Mouse (Mus musculus): ENCODE measurements around the gene Lrg1. TPM values are rescaled to one million over a fixed set of nuclear protein-coding genes. Genes with fewer than 3 reads are reported as not detected.

Lrg1 gene
- polyA plus RNA-seq, 1 experiment from 2014 or later, result not detected

GRCm38 (mm10) chr17:56098711-56099572 lies 22.9 kb downstream of the Lrg1 start:
- Histone ChIP-seq H3K9me3 (replicated peaks; ENCODE audit: control insufficient read depth, low read length) (no peaks in the 10 kb centered on the region), H3K9ac (ENCODE audit: low read length) (no peak overlapping the region), H3K4me3 (ENCODE audit: low read depth, low read length) (no peak overlapping the region), H3K27ac (ENCODE audit: low read depth, low read length) (no peak overlapping the region), H3K4me2 (ENCODE audit: low read length) (no peak overlapping the region), H3K4me1 (ENCODE audit: control insufficient read depth, insufficient read depth, low read length) (no peaks in the 10 kb centered on the region), H3K36me3 (ENCODE audit: control insufficient read depth, insufficient read depth, low read length) (peaks cover 95% of the 10 kb centered on the region), H3K27me3 (replicated peaks; ENCODE audit: control insufficient read depth, insufficient read depth, low read length) (no peaks in the 10 kb centered on the region)
- WGBS, result 90% methylated on average over 15 of the region's 15 CpGs
- ATAC-seq (no peak), DNase-seq (ENCODE audit: low spot score) (no peak)

GRCm38 (mm10) chr17:56098180-56098579 lies 23.6 kb downstream of the Lrg1 start:
- Histone ChIP-seq H3K4me3 (ENCODE audit: low read depth, low read length) (no peak overlapping the region), H3K27ac (ENCODE audit: low read depth, low read length) (no peak overlapping the region), H3K4me2 (ENCODE audit: low read length) (no peak overlapping the region), H3K9me3 (replicated peaks; ENCODE audit: control insufficient read depth, low read length) (no peaks in the 10 kb centered on the region), H3K9ac (ENCODE audit: low read length) (no peak overlapping the region), H3K36me3 (ENCODE audit: control insufficient read depth, insufficient read depth, low read length) (peaks cover 94% of the 10 kb centered on the region), H3K27me3 (replicated peaks; ENCODE audit: control insufficient read depth, insufficient read depth, low read length) (no peaks in the 10 kb centered on the region), H3K4me1 (ENCODE audit: control insufficient read depth, insufficient read depth, low read length) (no peaks in the 10 kb centered on the region)
- ATAC-seq (no peak), DNase-seq (ENCODE audit: low spot score) (no peak)
- WGBS, result 89% methylated on average over 8 of the region's 8 CpGs

- no peaks in the 10 kb centered on the region for H3K9me3 ChIP-seq (replicated peaks; ENCODE audit: control insufficient read depth, low read length)
- DNase-seq (ENCODE audit: low spot score), result no peak
Measured at GRCm38 (mm10) chr17:56096883-56097282, 24.9 kb downstream of the Lrg1 start.

GRCm38 (mm10) chr17:56092794-56093193 lies 29.0 kb downstream of the Lrg1 start:
- DNase-seq (ENCODE audit: low spot score), result no peak
- peaks cover 65% of the 10 kb centered on the region for H3K36me3 ChIP-seq (ENCODE audit: control insufficient read depth, insufficient read depth, low read length)

More at GRCm38 (mm10) chr17:56096883-56097282, 24.9 kb downstream of the Lrg1 start:
- peaks cover 88% of the 10 kb centered on the region for H3K36me3 ChIP-seq (ENCODE audit: control insufficient read depth, insufficient read depth, low read length)
- H3K9ac ChIP-seq (ENCODE audit: low read length), result no peak overlapping the region
- no peak overlapping the region for H3K4me3 ChIP-seq (ENCODE audit: low read depth, low read length)
- no peak overlapping the region for H3K27ac ChIP-seq (ENCODE audit: low read depth, low read length)
- 92% methylated on average over 12 of the region's 12 CpGs for WGBS
- H3K27me3 ChIP-seq (replicated peaks; ENCODE audit: control insufficient read depth, insufficient read depth, low read length), result no peaks in the 10 kb centered on the region
- no peak for ATAC-seq
- H3K4me1 ChIP-seq (ENCODE audit: control insufficient read depth, insufficient read depth, low read length), result no peaks in the 10 kb centered on the region
- H3K4me2 ChIP-seq (ENCODE audit: low read length), result no peak overlapping the region

GRCm38 (mm10) chr17:56092312-56092711 lies 29.5 kb downstream of the Lrg1 start:
- ATAC-seq, result no peak
- peaks cover 61% of the 10 kb centered on the region for H3K36me3 ChIP-seq (ENCODE audit: control insufficient read depth, insufficient read depth, low read length)
- no peak overlapping the region for H3K4me3 ChIP-seq (ENCODE audit: low read depth, low read length)
- H3K4me2 ChIP-seq (ENCODE audit: low read length), result no peak overlapping the region
- no peaks in the 10 kb centered on the region for H3K27me3 ChIP-seq (replicated peaks; ENCODE audit: control insufficient read depth, insufficient read depth, low read length)
- no peaks in the 10 kb centered on the region for H3K4me1 ChIP-seq (ENCODE audit: control insufficient read depth, insufficient read depth, low read length)
- H3K9ac ChIP-seq (ENCODE audit: low read length), result no peak overlapping the region
- DNase-seq (ENCODE audit: low spot score), result no peak
- H3K9me3 ChIP-seq (replicated peaks; ENCODE audit: control insufficient read depth, low read length), result no peaks in the 10 kb centered on the region
- 88% methylated on average over 1 of the region's 1 CpGs for WGBS
- H3K27ac ChIP-seq (ENCODE audit: low read depth, low read length), result no peak overlapping the region

More at GRCm38 (mm10) chr17:56092794-56093193, 29.0 kb downstream of the Lrg1 start:
- Histone ChIP-seq H3K27me3 (replicated peaks; ENCODE audit: control insufficient read depth, insufficient read depth, low read length) (no peaks in the 10 kb centered on the region), H3K9ac (ENCODE audit: low read length) (no peak overlapping the region), H3K4me2 (ENCODE audit: low read length) (no peak overlapping the region), H3K27ac (ENCODE audit: low read depth, low read length) (no peak overlapping the region), H3K4me3 (ENCODE audit: low read depth, low read length) (no peak overlapping the region), H3K9me3 (replicated peaks; ENCODE audit: control insufficient read depth, low read length) (no peaks in the 10 kb centered on the region), H3K4me1 (ENCODE audit: control insufficient read depth, insufficient read depth, low read length) (no peaks in the 10 kb centered on the region)
- no peak for ATAC-seq
- 93% methylated on average over 1 of the region's 1 CpGs for WGBS

GRCm38 (mm10) chr17:56080781-56081585 lies 40.8 kb downstream of the Lrg1 start:
- ATAC-seq (peak; percentile 56), DNase-seq (ENCODE audit: low spot score) (peak; percentile 93)
- Histone ChIP-seq H3K27ac (ENCODE audit: low read depth, low read length) (peak overlapping the region; percentile 39; the same call in 1 of the 2 replicates), H3K4me2 (ENCODE audit: low read length) (peak overlapping the region; percentile 99), H3K4me3 (ENCODE audit: low read depth, low read length) (peak overlapping the region; percentile 89), H3K9me3 (replicated peaks; ENCODE audit: control insufficient read depth, low read length) (no peaks in the 10 kb centered on the region), H3K4me1 (ENCODE audit: control insufficient read depth, insufficient read depth, low read length) (peaks cover 16% of the 10 kb centered on the region), H3K9ac (ENCODE audit: low read length) (peak overlapping the region; percentile 89), H3K27me3 (replicated peaks; ENCODE audit: control insufficient read depth, insufficient read depth, low read length) (no peaks in the 10 kb centered on the region), H3K36me3 (ENCODE audit: control insufficient read depth, insufficient read depth, low read length) (peaks cover 28% of the 10 kb centered on the region)
- WGBS, result 4% methylated on average over 8 of the region's 8 CpGs

GRCm38 (mm10) chr17:56079921-56080320 lies 41.9 kb downstream of the Lrg1 start:
- Histone ChIP-seq H3K4me1 (ENCODE audit: control insufficient read depth, insufficient read depth, low read length) (peaks cover 19% of the 10 kb centered on the region), H3K27ac (ENCODE audit: low read depth, low read length) (0 out of 2 replicates have a peak overlapping the region, but pooled peaks have one; percentile 21), H3K36me3 (ENCODE audit: control insufficient read depth, insufficient read depth, low read length) (peaks cover 23% of the 10 kb centered on the region), H3K4me3 (ENCODE audit: low read depth, low read length) (peak overlapping the region; percentile 89), H3K9ac (ENCODE audit: low read length) (peak overlapping the region; percentile 89), H3K9me3 (replicated peaks; ENCODE audit: control insufficient read depth, low read length) (no peaks in the 10 kb centered on the region), H3K4me2 (ENCODE audit: low read length) (peak overlapping the region; percentile 99), H3K27me3 (replicated peaks; ENCODE audit: control insufficient read depth, insufficient read depth, low read length) (no peaks in the 10 kb centered on the region)
- WGBS, result 2% methylated on average over 11 of the region's 11 CpGs
- DNase-seq (ENCODE audit: low spot score) (peak; percentile 8), ATAC-seq (no peak)

GRCm38 (mm10) chr17:56078880-56079795 lies 42.7 kb downstream of the Lrg1 start, which contains the start of gene Hdgfl2:
Hdgfl2 (plus strand) TSS chr17:56079634.
- ATAC-seq (peak; percentile 91), DNase-seq (ENCODE audit: low spot score) (peak; percentile 100)
- H3K4me3 ChIP-seq (ENCODE audit: low read depth, low read length), result peak within 1 kb of the TSS; percentile 89
- peak within 1 kb of the TSS; percentile 99 for H3K4me2 ChIP-seq (ENCODE audit: low read length)
- H3K27ac ChIP-seq (ENCODE audit: low read depth, low read length), result 0 out of 2 replicates have a peak within 1 kb of the TSS, but pooled peaks have one; percentile 21
- H3K36me3 ChIP-seq (ENCODE audit: control insufficient read depth, insufficient read depth, low read length), result peaks cover 18% of the 10 kb centered on the region
- H3K27me3 ChIP-seq (replicated peaks; ENCODE audit: control insufficient read depth, insufficient read depth, low read length), result no peaks in the 10 kb centered on the region
- under 1% methylated on average over 61 of the region's 61 CpGs for WGBS
- H3K4me1 ChIP-seq (ENCODE audit: control insufficient read depth, insufficient read depth, low read length), result peaks cover 22% of the 10 kb centered on the region
- peak within 1 kb of the TSS; percentile 89 for H3K9ac ChIP-seq (ENCODE audit: low read length)
- no peaks in the 10 kb centered on the region for H3K9me3 ChIP-seq (replicated peaks; ENCODE audit: control insufficient read depth, low read length)

Measured in forebrain, embryonic 14.5 days (tissue).